Mouse (Mus musculus): Measurements from ENCODE around the gene Vmn2r115.

- no peak for TF ChIP-seq CTCF (IDR thresholded peaks at IDR 0.05; ENCODE audit: low read depth, low read length)
- no peak for TF ChIP-seq POLR2A (IDR thresholded peaks at IDR 0.05; ENCODE audit: insufficient read depth, low read length)
Measured at GRCm38 (mm10) chr17:23330657-23331056, 12.9 kb upstream of the Vmn2r115 start.
